Mouse (Mus musculus) neural tube, embryonic 11.5 days (tissue): ENCODE results near the gene Olfr710. TPM values are rescaled to one million over a fixed set of nuclear protein-coding genes. Genes with fewer than 3 reads are reported as not detected.

ENCODE experiments used
- polyA plus RNA-seq: library from polyadenylated mRNA; unstranded; fragments of >200 nt; fragmentation: Nextera tagmentation; extraction: Ambion mirVana; gene quantifications from 2 replicates; pipeline ENCODE4 v1.2.1, GENCODE M21; 2014

Olfr710 gene
- polyA plus RNA-seq, 1 experiment from 2014 or later = not detected

Other genes with a start within 250 kb of the Olfr710 start
- not detected in 2 replicates for gene Olfr695, start 231.9 kb downstream of the Olfr710 start, polyA plus RNA-seq
- gene Olfr697, start 205.9 kb downstream of the Olfr710 start, polyA plus RNA-seq = not detected in 2 replicates
- gene Olfr698, start 192.9 kb downstream of the Olfr710 start, polyA plus RNA-seq = not detected in 2 replicates
- not detected in 2 replicates for gene Olfr699, start 155.1 kb downstream of the Olfr710 start, polyA plus RNA-seq
- gene Olfr700, start 139.5 kb downstream of the Olfr710 start, polyA plus RNA-seq = not detected in 2 replicates
- gene Olfr701, start 134.2 kb downstream of the Olfr710 start, polyA plus RNA-seq = not detected in 2 replicates
- not detected in 2 replicates for gene Olfr702, start 114.4 kb downstream of the Olfr710 start, polyA plus RNA-seq
- gene Olfr703, start 105.0 kb downstream of the Olfr710 start, polyA plus RNA-seq = not detected in 2 replicates
- gene Olfr704, start 85.1 kb downstream of the Olfr710 start, polyA plus RNA-seq = not detected in 2 replicates
- not detected in 2 replicates for gene Olfr705, start 71.4 kb downstream of the Olfr710 start, polyA plus RNA-seq
- gene Olfr706, start 60.1 kb downstream of the Olfr710 start, polyA plus RNA-seq = not detected in 2 replicates
- not detected in 2 replicates for gene Olfr707, start 47.1 kb downstream of the Olfr710 start, polyA plus RNA-seq
- gene Olfr1532-ps1, start 40.3 kb downstream of the Olfr710 start, polyA plus RNA-seq = not detected in 2 replicates
- gene Olfr709-ps1, start 16.1 kb downstream of the Olfr710 start, polyA plus RNA-seq = not detected in 2 replicates
- gene Olfr6, start 15.6 kb upstream of the Olfr710 start, polyA plus RNA-seq = not detected in 2 replicates
- not detected in 2 replicates for gene Olfr711, start 27.1 kb upstream of the Olfr710 start, polyA plus RNA-seq
- gene Olfr2, start 57.8 kb upstream of the Olfr710 start, polyA plus RNA-seq = not detected in 2 replicates
- not detected in 2 replicates for gene Olfr713, start 82.9 kb upstream of the Olfr710 start, polyA plus RNA-seq
- gene Olfr714, start 122.7 kb upstream of the Olfr710 start, polyA plus RNA-seq = not detected in 2 replicates
- not detected in 2 replicates for gene Olfr17, start 144.9 kb upstream of the Olfr710 start, polyA plus RNA-seq
- gene Olfr715b, start 162.1 kb upstream of the Olfr710 start, polyA plus RNA-seq = not detected in 2 replicates
- gene Olfr715, start 182.8 kb upstream of the Olfr710 start, polyA plus RNA-seq = not detected in 2 replicates
- gene Olfr716, start 190.0 kb upstream of the Olfr710 start, polyA plus RNA-seq = not detected in 2 replicates
- not detected in 2 replicates for gene Nlrp14, start 218.7 kb upstream of the Olfr710 start, polyA plus RNA-seq